Mouse (Mus musculus) heart, embryonic 16.5 days (tissue): ENCODE results near the gene Map3k12. TPM values are rescaled to one million over a fixed set of nuclear protein-coding genes. Genes with fewer than 3 reads are reported as not detected.

Experiments used
- ATAC-seq: fragments of 200-750 bp; cut with Nextera tagmentation; replicated peaks from 2 replicates; pipeline ENCODE4 v1.8.0; 2017; ENCODE audit warnings: moderate number of reproducible peaks; ENCODE audit not compliant: insufficient read depth, low FRiP score; ENCODE audit errors: extremely low read depth
- H3K27ac ChIP-seq: fragments of 300-500 bp; sonication (generic); 2 replicates; pipeline ENCODE4 v1.5.1; 2014; ENCODE audit warnings: mild to moderate bottlenecking, low read length, control low read depth, moderate library complexity
- H3K27me3 ChIP-seq: fragments of 300-500 bp; sonication (generic); 2 replicates; pipeline ENCODE4 v1.6.1; 2014; ENCODE audit warnings: low read length, mixed read lengths; ENCODE audit not compliant: control insufficient read depth, insufficient read depth
- H3K36me3 ChIP-seq: fragments of 300-500 bp; sonication (generic); 2 replicates; pipeline ENCODE4 v1.6.1; 2014; ENCODE audit not compliant: control insufficient read depth, insufficient read depth
- H3K4me1 ChIP-seq: fragments of 300-500 bp; sonication (generic); 2 replicates; pipeline ENCODE4 v1.6.1; 2014; ENCODE audit warnings: low read length, mixed read lengths; ENCODE audit not compliant: control insufficient read depth, insufficient read depth
- H3K4me2 ChIP-seq: fragments of 300-500 bp; sonication (generic); 2 replicates; pipeline ENCODE4 v1.6.1; 2014; ENCODE audit warnings: low read depth, mild to moderate bottlenecking, control low read depth, low read length
- H3K4me3 ChIP-seq: fragments of 300-500 bp; sonication (generic); 2 replicates; pipeline ENCODE4 v1.5.1; 2014; ENCODE audit warnings: mild to moderate bottlenecking, control low read depth, low read length
- H3K9ac ChIP-seq: fragments of 300-500 bp; sonication (generic); 2 replicates; pipeline ENCODE4 v1.6.1; 2014; ENCODE audit warnings: low read length, control low read depth
- H3K9me3 ChIP-seq: fragments of 300-500 bp; sonication (generic); replicated peaks from 2 replicates; pipeline ENCODE4 v1.6.1; 2016; ENCODE audit warnings: low read length; ENCODE audit not compliant: control insufficient read depth
- WGBS: fragments of 180-500 bp; shearing (Covaris S2); extraction: QIAGEN DNeasy Blood & Tissue Kit; methylation state at CpG from one replicate; pipeline ENCODE4 v1.1.7; 2014; 5-methylcytosine and 5-hydroxymethylcytosine counted together
- polyA plus RNA-seq: library from polyadenylated mRNA; unstranded; fragments of >200 nt; fragmentation: Nextera tagmentation; extraction: Ambion mirVana; gene quantifications from 2 replicates; pipeline ENCODE4 v1.2.1, GENCODE M21; 2015

Map3k12 gene
- polyA plus RNA-seq, 1 experiment from 2014 or later = 10.3 TPM

DNA sequence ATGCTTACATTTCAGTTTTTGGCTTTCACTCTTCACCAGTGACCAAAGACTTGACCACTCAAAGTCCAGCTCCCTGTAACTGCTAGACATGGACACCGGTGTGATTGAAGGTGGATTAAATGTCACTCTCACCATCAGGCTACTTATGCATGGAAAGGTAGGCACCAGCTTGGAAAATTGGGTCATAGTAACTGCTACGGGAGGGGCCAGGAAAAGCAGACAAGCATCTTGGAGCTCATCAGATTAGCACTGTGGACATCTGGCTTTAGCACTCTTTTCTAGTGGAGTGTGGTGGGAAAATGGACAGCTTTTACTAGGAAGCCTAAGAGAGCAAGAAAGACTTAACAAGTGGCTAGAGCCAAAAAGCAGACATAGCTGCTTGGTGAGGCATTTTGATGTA, 43.6 kb downstream of the Map3k12 start:
- Histone ChIP-seq H3K4me2 (no peak overlapping the region; the same call in 1 of the 2 replicates), H3K4me1 (peaks cover 10% of the 10 kb centered on the region), H3K36me3 (peaks cover 38% of the 10 kb centered on the region), H3K9me3 (no peaks in the 10 kb centered on the region), H3K9ac (no peak overlapping the region), H3K27ac (no peak overlapping the region), H3K4me3 (no peak overlapping the region), H3K27me3 (no peaks in the 10 kb centered on the region)
- no peak for ATAC-seq
- WGBS = 48% methylated on average over 2 of the region's 2 CpGs

DNA sequence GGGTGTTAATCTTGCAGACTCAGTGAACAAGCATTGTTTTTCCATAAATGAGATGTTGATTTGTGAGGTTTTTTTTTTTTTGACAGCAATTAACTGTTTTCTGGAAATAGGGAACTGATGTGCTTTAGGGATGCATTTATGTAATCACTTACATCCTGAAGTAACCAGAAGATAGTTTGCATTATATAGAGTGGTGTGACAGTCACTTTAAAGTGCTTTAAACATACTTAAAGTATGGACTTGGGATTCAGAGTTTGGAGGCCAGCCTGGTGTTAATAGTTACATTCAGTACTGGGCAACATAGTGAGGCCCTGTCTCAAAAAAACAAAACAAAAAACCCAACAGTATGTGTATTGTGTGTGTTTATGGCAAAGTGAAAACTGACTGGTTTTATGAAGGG, 45.1 kb downstream of the Map3k12 start:
- Histone ChIP-seq H3K4me3 (peak overlapping the region; percentile 95), H3K9me3 (no peaks in the 10 kb centered on the region), H3K27ac (no peak overlapping the region), H3K9ac (peak overlapping the region; percentile 98), H3K27me3 (no peaks in the 10 kb centered on the region), H3K36me3 (peaks cover 27% of the 10 kb centered on the region), H3K4me1 (peaks cover 10% of the 10 kb centered on the region), H3K4me2 (peak overlapping the region; percentile 81)
- no peak for ATAC-seq

GRCm38 (mm10) chr15:102471295-102471645, 45.6 kb downstream of the Map3k12 start:
- 0% methylated on average over 10 of the region's 10 CpGs for WGBS
- peak; percentile 1; the same call in 1 of the 2 replicates for ATAC-seq

GRCm38 (mm10) chr15:102470605-102471294, 46.1 kb downstream of the Map3k12 start:
- H3K27ac ChIP-seq = peak overlapping the region; percentile 99
- ATAC-seq = peak; percentile 67
- H3K9ac ChIP-seq = peak overlapping the region; percentile 98
- under 1% methylated on average over 28 of the region's 67 CpGs for WGBS
- H3K27me3 ChIP-seq = no peaks in the 10 kb centered on the region
- H3K4me2 ChIP-seq = peak overlapping the region; percentile 81
- peaks cover 10% of the 10 kb centered on the region for H3K4me1 ChIP-seq
- H3K4me3 ChIP-seq = peak overlapping the region; percentile 95
- H3K9me3 ChIP-seq = no peaks in the 10 kb centered on the region
- H3K36me3 ChIP-seq = peaks cover 19% of the 10 kb centered on the region

More at GRCm38 (mm10) chr15:102471295-102471645, 45.6 kb downstream of the Map3k12 start:
- Histone ChIP-seq H3K4me1 (peaks cover 10% of the 10 kb centered on the region), H3K27ac (peak overlapping the region; percentile 99), H3K9ac (peak overlapping the region; percentile 98), H3K9me3 (no peaks in the 10 kb centered on the region), H3K4me2 (peak overlapping the region; percentile 81), H3K4me3 (peak overlapping the region; percentile 95), H3K27me3 (no peaks in the 10 kb centered on the region), H3K36me3 (peaks cover 24% of the 10 kb centered on the region)

- Histone ChIP-seq H3K36me3 (peaks cover 14% of the 10 kb centered on the region), H3K4me1 (peaks cover 10% of the 10 kb centered on the region), H3K4me2 (peak within 1 kb of the TSS; percentile 81), H3K27me3 (no peaks in the 10 kb centered on the region), H3K27ac (peak within 1 kb of the TSS; percentile 99), H3K9ac (peak within 1 kb of the TSS; percentile 98), H3K9me3 (no peaks in the 10 kb centered on the region), H3K4me3 (peak within 1 kb of the TSS; percentile 95)
- WGBS = under 1% methylated on average over 33 of the region's 40 CpGs
- peak; percentile 99 for ATAC-seq
Measured at GRCm38 (mm10) chr15:102470183-102470604, 46.7 kb downstream of the Map3k12 start, which contains the start of gene Pcbp2. Gene Pcbp2, plus strand, starts transcription at chr15:102470539.

DNA sequence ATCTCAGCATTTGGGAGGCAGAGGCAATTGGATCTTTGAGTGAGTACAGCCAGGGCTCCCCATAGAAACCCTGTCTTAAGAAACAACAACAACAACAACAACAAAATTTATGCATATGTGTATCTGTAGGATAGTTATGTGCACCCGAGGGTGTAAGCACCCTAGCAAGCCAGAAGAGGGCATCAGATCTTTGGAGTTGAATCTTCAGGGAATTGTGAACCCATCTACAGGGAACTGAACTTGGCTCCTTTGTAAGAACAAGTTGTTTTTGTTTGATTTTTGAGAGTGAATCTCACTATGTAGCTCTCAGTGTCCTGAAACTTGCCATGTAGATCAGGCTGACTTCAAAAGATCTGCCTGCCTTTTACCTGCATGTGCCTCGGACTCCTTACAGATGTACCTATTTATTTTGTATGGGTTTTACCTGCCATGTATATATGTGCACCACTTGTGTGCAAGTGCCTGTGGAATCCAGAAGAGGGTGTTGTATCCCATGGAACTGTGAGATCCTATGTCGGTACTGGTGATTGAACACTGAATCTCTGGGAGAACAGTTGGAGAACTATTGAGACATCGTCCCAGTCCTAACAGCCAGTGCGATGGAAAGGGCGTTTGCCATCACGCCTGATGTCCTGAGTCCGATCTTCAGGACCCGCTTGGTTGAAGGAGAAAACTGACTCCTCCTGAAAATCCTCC, 48.0 kb downstream of the Map3k12 start:
- H3K9me3 ChIP-seq = no peaks in the 10 kb centered on the region
- peaks cover 3% of the 10 kb centered on the region; the same call in 1 of the 2 replicates for H3K36me3 ChIP-seq
- no peaks in the 10 kb centered on the region for H3K27me3 ChIP-seq
- H3K4me3 ChIP-seq = no peak overlapping the region
- H3K9ac ChIP-seq = no peak overlapping the region
- 95% methylated on average over 9 of the region's 9 CpGs for WGBS
- no peak overlapping the region for H3K4me2 ChIP-seq
- no peak overlapping the region for H3K27ac ChIP-seq
- ATAC-seq = no peak
- peaks cover 10% of the 10 kb centered on the region for H3K4me1 ChIP-seq

DNA sequence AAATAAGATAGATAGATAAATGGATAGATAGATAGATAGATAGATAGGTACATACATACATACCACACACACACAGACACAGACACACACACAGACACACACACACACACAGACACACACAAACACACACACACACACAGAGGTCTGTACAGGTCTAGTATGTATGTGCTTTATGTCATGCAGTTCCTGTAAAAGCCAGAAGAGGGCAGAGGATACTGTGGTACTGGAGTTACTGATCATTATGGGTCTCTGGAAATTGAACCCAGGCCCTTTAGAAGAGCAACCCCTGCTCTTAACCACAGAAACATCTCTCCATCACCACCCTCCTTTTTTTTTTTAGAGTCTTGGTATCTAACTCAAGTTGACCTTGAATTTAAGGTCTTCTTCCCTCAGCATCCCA, 53.2 kb downstream of the Map3k12 start:
- no peaks in the 10 kb centered on the region for H3K9me3 ChIP-seq
- peaks cover 7% of the 10 kb centered on the region for H3K36me3 ChIP-seq
- H3K27ac ChIP-seq = no peak overlapping the region
- H3K4me3 ChIP-seq = no peak overlapping the region
- ATAC-seq = no peak
- H3K9ac ChIP-seq = no peak overlapping the region
- H3K4me2 ChIP-seq = no peak overlapping the region
- peaks cover 14% of the 10 kb centered on the region for H3K4me1 ChIP-seq
- H3K27me3 ChIP-seq = no peaks in the 10 kb centered on the region

DNA sequence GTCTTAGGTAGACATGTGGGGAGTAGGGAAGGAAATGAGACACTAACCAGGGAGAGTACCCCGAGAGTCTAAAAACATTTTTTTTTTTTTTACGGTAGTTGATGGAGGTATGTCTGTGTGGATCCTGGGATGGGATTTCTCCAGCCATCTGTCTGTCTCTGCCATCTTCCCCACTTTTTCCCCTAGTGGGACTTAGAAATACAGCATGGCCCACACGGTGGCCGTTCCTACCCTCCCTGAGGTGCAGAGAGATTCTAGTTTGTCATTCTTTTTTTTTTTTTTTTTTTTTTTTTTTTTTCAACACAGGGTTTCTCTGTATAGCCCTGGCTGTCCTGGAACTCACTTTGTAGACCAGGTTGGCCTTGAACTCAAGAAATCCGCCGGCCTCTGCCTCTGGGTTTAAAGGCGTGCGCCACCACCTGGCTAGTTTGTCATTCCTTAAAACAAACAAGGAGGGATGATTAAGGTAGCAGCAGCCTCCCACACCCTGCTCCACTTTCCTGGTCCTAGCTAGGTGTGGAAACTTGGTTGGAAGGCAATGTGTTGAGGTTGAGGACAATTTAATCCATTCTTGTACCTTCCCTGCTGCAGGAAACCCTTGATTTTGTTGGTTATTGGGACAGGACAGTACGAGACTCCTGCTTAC, 55.3 kb downstream of the Map3k12 start:
- peaks cover 4% of the 10 kb centered on the region for H3K36me3 ChIP-seq
- peaks cover 18% of the 10 kb centered on the region for H3K4me1 ChIP-seq
- ATAC-seq = no peak
- no peaks in the 10 kb centered on the region for H3K27me3 ChIP-seq
- H3K27ac ChIP-seq = no peak overlapping the region
- WGBS = 80% methylated on average over 9 of the region's 9 CpGs
- H3K4me2 ChIP-seq = no peak overlapping the region; the same call in none of the 2 replicates
- H3K9me3 ChIP-seq = no peaks in the 10 kb centered on the region
- H3K9ac ChIP-seq = no peak overlapping the region
- no peak overlapping the region for H3K4me3 ChIP-seq

DNA sequence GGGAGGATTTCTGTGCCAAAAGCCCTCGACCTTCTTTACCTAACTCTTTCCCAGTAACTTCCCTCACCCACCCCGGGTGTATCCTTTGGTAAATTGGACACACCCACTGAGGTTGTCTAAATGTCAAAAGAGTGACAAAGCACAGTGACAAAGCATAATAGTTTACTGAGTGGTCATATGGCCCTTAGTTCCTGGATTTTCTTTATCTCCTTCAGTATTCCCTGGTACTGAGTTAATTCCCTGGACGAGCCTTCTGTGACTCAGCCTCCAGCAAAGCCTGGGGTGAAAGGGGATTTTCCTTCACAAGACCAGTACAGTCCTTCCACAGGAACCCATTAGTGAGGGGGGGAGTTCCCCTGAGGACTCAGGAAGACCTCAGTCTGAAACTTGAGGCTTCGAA, 55.9 kb downstream of the Map3k12 start:
- no peaks in the 10 kb centered on the region for H3K9me3 ChIP-seq
- H3K4me3 ChIP-seq = no peak overlapping the region
- peaks cover 4% of the 10 kb centered on the region for H3K36me3 ChIP-seq
- WGBS = 46% methylated on average over 4 of the region's 4 CpGs
- H3K9ac ChIP-seq = peak overlapping the region; percentile 18; the same call in 1 of the 2 replicates
- H3K4me2 ChIP-seq = no peak overlapping the region; the same call in none of the 2 replicates
- H3K4me1 ChIP-seq = peaks cover 18% of the 10 kb centered on the region
- H3K27ac ChIP-seq = no peak overlapping the region
- H3K27me3 ChIP-seq = no peaks in the 10 kb centered on the region
- no peak for ATAC-seq
